Mouse (Mus musculus): ENCODE measurements at regions not wholly inside any gene's neighbourhood (a gene's known extent, or its start where the extent isn't known, plus 50 kb on each side); places are given as distances from the start of the nearest gene placed in this dataset.

DNA sequence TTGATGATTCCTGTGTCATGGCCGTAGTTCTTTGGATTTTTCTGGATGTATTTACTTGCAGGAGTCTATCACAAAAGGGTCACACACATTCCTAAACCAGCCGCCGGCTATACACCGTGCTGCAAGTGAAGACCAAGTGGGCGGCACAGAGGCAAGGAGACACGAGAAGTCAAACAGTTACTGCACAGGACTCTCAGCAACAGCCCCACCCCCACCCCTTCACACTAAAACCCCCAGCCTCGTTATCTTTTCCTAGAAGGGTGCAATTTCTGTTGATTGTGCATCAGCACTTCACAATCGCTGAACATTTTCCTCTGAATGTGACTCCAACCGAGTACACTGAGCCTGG lies 126.9 kb upstream of the Klf14 start:
- TF ChIP-seq CTCF (IDR thresholded peaks at IDR 0.05; ENCODE audit: insufficient read depth, low read length) = no peak
- no peak for TF ChIP-seq POLR2A (IDR thresholded peaks at IDR 0.05; ENCODE audit: borderline replicate concordance, extremely low read depth, low read depth, low read length)

All from lung, adult 2 months (tissue).